Mouse (Mus musculus): ENCODE measurements at regions not wholly inside any gene's neighbourhood (a gene's known extent, or its start where the extent isn't known, plus 50 kb on each side); places are given as distances from the start of the nearest gene placed in this dataset.

- no peak for DNase-seq
Observed at GRCm38 (mm10) chr3:38397615-38397956, 87.1 kb downstream of the Ankrd50 start.

- peak in 1 of 2 experiments; percentile 22 for DNase-seq
Observed at GRCm38 (mm10) chr3:38396760-38397614, 87.7 kb downstream of the Ankrd50 start.

GRCm38 (mm10) chr3:38394308-38394707, 90.3 kb downstream of the Ankrd50 start:
- no peak for DNase-seq

- DNase-seq = no peak
Observed at GRCm38 (mm10) chr3:38389647-38390046, 95.0 kb downstream of the Ankrd50 start.

GRCm38 (mm10) chr3:38388961-38389360, 95.7 kb downstream of the Ankrd50 start:
- DNase-seq = no peak

GRCm38 (mm10) chr3:38382743-38383142, 101.9 kb downstream of the Ankrd50 start:
- peak in 1 of 2 experiments; percentile 22 for DNase-seq

GRCm38 (mm10) chr3:38381623-38382022, 103.0 kb downstream of the Ankrd50 start:
- peak; percentile 41 to 50 for DNase-seq

GRCm38 (mm10) chr3:38373690-38374089, 111.0 kb downstream of the Ankrd50 start:
- no peak for DNase-seq

GRCm38 (mm10) chr3:38371702-38372101, 112.9 kb downstream of the Ankrd50 start:
- no peak for DNase-seq

GRCm38 (mm10) chr3:38363888-38364287, 120.8 kb downstream of the Ankrd50 start:
- DNase-seq = peak; percentile 10 to 25

- DNase-seq = no peak
Observed at GRCm38 (mm10) chr3:38361411-38361810, 123.2 kb downstream of the Ankrd50 start.

GRCm38 (mm10) chr3:38360974-38361373, 123.7 kb downstream of the Ankrd50 start:
- DNase-seq = no peak

GRCm38 (mm10) chr3:38360421-38360921, 124.2 kb downstream of the Ankrd50 start:
- DNase-seq = peak in 1 of 2 experiments; percentile 3

- DNase-seq = peak; percentile 45 to 60
Observed at GRCm38 (mm10) chr3:38357905-38358491, 126.6 kb downstream of the Ankrd50 start.

- DNase-seq = no peak
Observed at GRCm38 (mm10) chr3:38344283-38344682, 140.4 kb downstream of the Ankrd50 start.

GRCm38 (mm10) chr3:38341666-38342065, 143.0 kb downstream of the Ankrd50 start:
- DNase-seq = no peak

GRCm38 (mm10) chr3:38333321-38333910, 151.2 kb downstream of the Ankrd50 start:
- no peak for DNase-seq

- DNase-seq = no peak
Observed at GRCm38 (mm10) chr3:38331169-38331568, 153.5 kb downstream of the Ankrd50 start.

GRCm38 (mm10) chr3:38327286-38327685, 157.4 kb downstream of the Ankrd50 start:
- no peak for DNase-seq

GRCm38 (mm10) chr3:38326211-38326610, 158.4 kb downstream of the Ankrd50 start:
- DNase-seq = no peak

- no peak for DNase-seq
Observed at GRCm38 (mm10) chr3:38324663-38325062, 160.0 kb downstream of the Ankrd50 start.

- DNase-seq = no peak
Observed at GRCm38 (mm10) chr3:38322426-38322825, 162.2 kb downstream of the Ankrd50 start.

- no peak for DNase-seq
Observed at GRCm38 (mm10) chr3:38321620-38322019, 163.0 kb downstream of the Ankrd50 start.
